Mouse (Mus musculus): ENCODE data around the gene Gstt1.

Gene Gstt1

GRCm38 (mm10) chr10:75804217-75804616, 5.8 kb upstream of the Gstt1 start:
- DNase-seq (ENCODE audit: low read depth): no peak

GRCm38 (mm10) chr10:75797619-75798175, 687 bp downstream of the Gstt1 start:
- peak; percentile 58 for DNase-seq (ENCODE audit: low read depth)

GRCm38 (mm10) chr10:75796731-75797516, 1.5 kb downstream of the Gstt1 start:
- DNase-seq (ENCODE audit: low read depth): no peak

GRCm38 (mm10) chr10:75794880-75795279, 3.5 kb downstream of the Gstt1 start:
- no peak for DNase-seq (ENCODE audit: low read depth)

- DNase-seq (ENCODE audit: low read depth): peak; percentile 47
These were observed 7.6 kb downstream of the Gstt1 start for GRCm38 (mm10) chr10:75790773-75791172.

GRCm38 (mm10) chr10:75789841-75790240, 8.5 kb downstream of the Gstt1 start:
- no peak for DNase-seq (ENCODE audit: low read depth)

- no peak for DNase-seq (ENCODE audit: low read depth)
These were observed 9.2 kb downstream of the Gstt1 start for GRCm38 (mm10) chr10:75789081-75789735.

- DNase-seq (ENCODE audit: low read depth): no peak
These were observed 10.1 kb downstream of the Gstt1 start for GRCm38 (mm10) chr10:75788277-75788676.

- DNase-seq (ENCODE audit: low read depth): no peak
These were observed 12.9 kb downstream of the Gstt1 start for GRCm38 (mm10) chr10:75785442-75785841.

- peak; percentile 63 for DNase-seq (ENCODE audit: low read depth)
These were observed 17.4 kb downstream of the Gstt1 start, which contains the start of the genes Gm20441 and Gstt3 for GRCm38 (mm10) chr10:75780769-75781578. TSS of gene Gm20441 (minus strand) at chr10:75780954. TSS of gene Gstt3 (minus strand) at chr10:75781414.

- no peak for DNase-seq (ENCODE audit: low read depth)
These were observed 18.9 kb downstream of the Gstt1 start for GRCm38 (mm10) chr10:75779206-75780174.

- no peak for DNase-seq (ENCODE audit: low read depth)
These were observed 20.5 kb downstream of the Gstt1 start for GRCm38 (mm10) chr10:75777885-75778284.

GRCm38 (mm10) chr10:75776562-75776961, 21.8 kb downstream of the Gstt1 start:
- DNase-seq (ENCODE audit: low read depth): no peak

GRCm38 (mm10) chr10:75774587-75774986, 23.8 kb downstream of the Gstt1 start:
- DNase-seq (ENCODE audit: low read depth): no peak

- no peak for DNase-seq (ENCODE audit: low read depth)
These were observed 24.3 kb downstream of the Gstt1 start for GRCm38 (mm10) chr10:75774102-75774501.

GRCm38 (mm10) chr10:75772795-75773664, 25.4 kb downstream of the Gstt1 start, which contains the start of gene Ddt:
TSS of gene Ddt (minus strand) at chr10:75773414.
- DNase-seq (ENCODE audit: low read depth): peak; percentile 95

GRCm38 (mm10) chr10:75767756-75768155, 30.6 kb downstream of the Gstt1 start:
- DNase-seq (ENCODE audit: low read depth): peak; percentile 44

- no peak for DNase-seq (ENCODE audit: low read depth)
These were observed 31.5 kb downstream of the Gstt1 start for GRCm38 (mm10) chr10:75766856-75767255.

GRCm38 (mm10) chr10:75764519-75765473, 33.6 kb downstream of the Gstt1 start:
- DNase-seq (ENCODE audit: low read depth): peak; percentile 96

Measured in induced T-regulatory cell, adult 2 months (primary cell).